Mouse (Mus musculus): ENCODE data around the gene Tesk1. TPM values are rescaled to one million over a fixed set of nuclear protein-coding genes. Genes with fewer than 3 reads are reported as not detected.

The Tesk1 gene
- 10 to 100 TPM; 55.3 to 58.2 TPM for total RNA-seq (2021)
- long read RNA-seq, experiment 1, transcript Tesk1-201 (10 exons, 3,947 nt): major isoform, 28 of 82 reads
- long read RNA-seq, experiment 1, partial matches to known transcripts: 53 of 82 reads
- long read RNA-seq, experiment 1, other reads (novel, unspliced or antisense): 1 of 82 reads
- long read RNA-seq, experiment 2, transcript Tesk1-201 (10 exons, 3,947 nt): major isoform, 65 of 81 reads
- long read RNA-seq, experiment 2, partial matches to known transcripts: 12 of 81 reads
- long read RNA-seq, experiment 2, other reads (novel, unspliced or antisense): 4 of 81 reads

GRCm38 (mm10) chr4:43441639-43442038 is at the start of gene Tesk1:
Gene Tesk1 (plus strand): TSS chr4:43441939.
- DNase-seq: no peak

GRCm38 (mm10) chr4:43394345-43394891 is 47.3 kb upstream of the Tesk1 start:
- peak; percentile 75 for DNase-seq

GRCm38 (mm10) chr4:43395147-43395546 is 46.6 kb upstream of the Tesk1 start:
- no peak for DNase-seq

- no peak for DNase-seq
Observed at GRCm38 (mm10) chr4:43395836-43396235, 45.9 kb upstream of the Tesk1 start.

GRCm38 (mm10) chr4:43396381-43396780 is 45.4 kb upstream of the Tesk1 start:
- DNase-seq: no peak

GRCm38 (mm10) chr4:43398014-43398413 is 43.7 kb upstream of the Tesk1 start:
- DNase-seq: no peak

GRCm38 (mm10) chr4:43398829-43399331 is 42.9 kb upstream of the Tesk1 start:
- DNase-seq: peak; percentile 83

GRCm38 (mm10) chr4:43399391-43400131 is 42.2 kb upstream of the Tesk1 start:
- DNase-seq: no peak

GRCm38 (mm10) chr4:43400976-43401375 is 40.8 kb upstream of the Tesk1 start:
- DNase-seq: no peak

- no peak for DNase-seq
Observed at GRCm38 (mm10) chr4:43401486-43401885, 40.3 kb upstream of the Tesk1 start.

- peak; percentile 54 for DNase-seq
Observed at GRCm38 (mm10) chr4:43402212-43402611, 39.5 kb upstream of the Tesk1 start.

- DNase-seq: no peak
Observed at GRCm38 (mm10) chr4:43404697-43405096, 37.0 kb upstream of the Tesk1 start.

- DNase-seq: peak; percentile 84
Observed at GRCm38 (mm10) chr4:43406162-43406971, 35.4 kb upstream of the Tesk1 start.

GRCm38 (mm10) chr4:43407071-43407920 is 34.4 kb upstream of the Tesk1 start:
- no peak for DNase-seq

- DNase-seq: no peak
Observed at GRCm38 (mm10) chr4:43414761-43415160, 27.0 kb upstream of the Tesk1 start.

- DNase-seq: no peak
Observed at GRCm38 (mm10) chr4:43415221-43416070, 26.3 kb upstream of the Tesk1 start.

GRCm38 (mm10) chr4:43416071-43416490 is 25.7 kb upstream of the Tesk1 start:
- no peak for DNase-seq

GRCm38 (mm10) chr4:43417269-43418062 is 24.3 kb upstream of the Tesk1 start:
- no peak for DNase-seq

- no peak for DNase-seq
Observed at GRCm38 (mm10) chr4:43418450-43418849, 23.3 kb upstream of the Tesk1 start.
